Mouse (Mus musculus): Measurements from ENCODE around the gene Inca1. TPM values are rescaled to one million over a fixed set of nuclear protein-coding genes. Genes with fewer than 3 reads are reported as not detected.

Inca1 gene
- polyA plus RNA-seq, 1 experiment: 19.6 TPM

GRCm38 (mm10) chr11:70721072-70721471 lies 21.1 kb upstream of the Inca1 start:
- no peaks in the 10 kb centered on the region for H3K36me3 ChIP-seq (ENCODE audit: control insufficient read depth, insufficient read depth, low read length)
- no peaks in the 10 kb centered on the region for H3K27me3 ChIP-seq (ENCODE audit: control insufficient read depth, insufficient read depth, low read length)
- TF ChIP-seq POLR2A (IDR thresholded peaks at IDR 0.05; ENCODE audit: control insufficient read depth, low read depth, low read length) (no peak), CTCF (IDR thresholded peaks at IDR 0.05; ENCODE audit: control insufficient read depth, insufficient read depth, insufficient replicate concordance, low read depth, low read length) (no peak)
- H3K4me3 ChIP-seq (ENCODE audit: control insufficient read depth, low read depth, low read length): no peak overlapping the region
- H3K4me1 ChIP-seq (ENCODE audit: control insufficient read depth, insufficient read depth, low read length): no peaks in the 10 kb centered on the region
- H3K27ac ChIP-seq (ENCODE audit: control insufficient read depth, insufficient read depth, low read depth, low read length): no peak overlapping the region

- Histone ChIP-seq H3K4me3 (ENCODE audit: control insufficient read depth, low read depth, low read length) (no peak overlapping the region), H3K4me1 (ENCODE audit: control insufficient read depth, insufficient read depth, low read length) (no peaks in the 10 kb centered on the region), H3K36me3 (ENCODE audit: control insufficient read depth, insufficient read depth, low read length) (no peaks in the 10 kb centered on the region), H3K27me3 (ENCODE audit: control insufficient read depth, insufficient read depth, low read length) (no peaks in the 10 kb centered on the region), H3K27ac (ENCODE audit: control insufficient read depth, insufficient read depth, low read depth, low read length) (no peak overlapping the region)
- TF ChIP-seq CTCF (IDR thresholded peaks at IDR 0.05; ENCODE audit: control insufficient read depth, insufficient read depth, insufficient replicate concordance, low read depth, low read length) (no peak), POLR2A (IDR thresholded peaks at IDR 0.05; ENCODE audit: control insufficient read depth, low read depth, low read length) (no peak)
Measured at GRCm38 (mm10) chr11:70720567-70720966, 20.6 kb upstream of the Inca1 start.

GRCm38 (mm10) chr11:70718481-70718880 lies 18.5 kb upstream of the Inca1 start:
- Histone ChIP-seq H3K36me3 (ENCODE audit: control insufficient read depth, insufficient read depth, low read length) (no peaks in the 10 kb centered on the region), H3K27ac (ENCODE audit: control insufficient read depth, insufficient read depth, low read depth, low read length) (no peak overlapping the region), H3K27me3 (ENCODE audit: control insufficient read depth, insufficient read depth, low read length) (no peaks in the 10 kb centered on the region), H3K4me1 (ENCODE audit: control insufficient read depth, insufficient read depth, low read length) (no peaks in the 10 kb centered on the region), H3K4me3 (ENCODE audit: control insufficient read depth, low read depth, low read length) (no peak overlapping the region)
- no peak for TF ChIP-seq POLR2A (IDR thresholded peaks at IDR 0.05; ENCODE audit: control insufficient read depth, low read depth, low read length)

GRCm38 (mm10) chr11:70715832-70716231 lies 15.9 kb upstream of the Inca1 start:
- TF ChIP-seq POLR2A (IDR thresholded peaks at IDR 0.05; ENCODE audit: control insufficient read depth, low read depth, low read length) (no peak), CTCF (IDR thresholded peaks at IDR 0.05; ENCODE audit: control insufficient read depth, insufficient read depth, insufficient replicate concordance, low read depth, low read length) (no peak)
- Histone ChIP-seq H3K4me3 (ENCODE audit: control insufficient read depth, low read depth, low read length) (no peak overlapping the region), H3K27ac (ENCODE audit: control insufficient read depth, insufficient read depth, low read depth, low read length) (no peak overlapping the region), H3K4me1 (ENCODE audit: control insufficient read depth, insufficient read depth, low read length) (no peaks in the 10 kb centered on the region), H3K27me3 (ENCODE audit: control insufficient read depth, insufficient read depth, low read length) (no peaks in the 10 kb centered on the region), H3K36me3 (ENCODE audit: control insufficient read depth, insufficient read depth, low read length) (no peaks in the 10 kb centered on the region)

- H3K27ac ChIP-seq (ENCODE audit: control insufficient read depth, insufficient read depth, low read depth, low read length): no peak overlapping the region
- H3K27me3 ChIP-seq (ENCODE audit: control insufficient read depth, insufficient read depth, low read length): no peaks in the 10 kb centered on the region
- no peaks in the 10 kb centered on the region for H3K4me1 ChIP-seq (ENCODE audit: control insufficient read depth, insufficient read depth, low read length)
- H3K36me3 ChIP-seq (ENCODE audit: control insufficient read depth, insufficient read depth, low read length): no peaks in the 10 kb centered on the region
- no peak for TF ChIP-seq CTCF (IDR thresholded peaks at IDR 0.05; ENCODE audit: control insufficient read depth, insufficient read depth, insufficient replicate concordance, low read depth, low read length)
- no peak overlapping the region for H3K4me3 ChIP-seq (ENCODE audit: control insufficient read depth, low read depth, low read length)
Measured at GRCm38 (mm10) chr11:70713222-70713621, 13.3 kb upstream of the Inca1 start.

- TF ChIP-seq POLR2A (IDR thresholded peaks at IDR 0.05; ENCODE audit: control insufficient read depth, low read depth, low read length): no peak
- no peak for TF ChIP-seq CTCF (IDR thresholded peaks at IDR 0.05; ENCODE audit: control insufficient read depth, insufficient read depth, insufficient replicate concordance, low read depth, low read length)
- H3K36me3 ChIP-seq (ENCODE audit: control insufficient read depth, insufficient read depth, low read length): no peaks in the 10 kb centered on the region; the same call in 1 of the 2 replicates
- H3K4me3 ChIP-seq (ENCODE audit: control insufficient read depth, low read depth, low read length): no peak overlapping the region
- no peaks in the 10 kb centered on the region for H3K4me1 ChIP-seq (ENCODE audit: control insufficient read depth, insufficient read depth, low read length)
- no peaks in the 10 kb centered on the region for H3K27me3 ChIP-seq (ENCODE audit: control insufficient read depth, insufficient read depth, low read length)
- H3K27ac ChIP-seq (ENCODE audit: control insufficient read depth, insufficient read depth, low read depth, low read length): no peak overlapping the region
Measured at GRCm38 (mm10) chr11:70711026-70711425, 11.1 kb upstream of the Inca1 start.

GRCm38 (mm10) chr11:70706127-70706526 lies 6.2 kb upstream of the Inca1 start:
- H3K4me3 ChIP-seq (ENCODE audit: control insufficient read depth, low read depth, low read length): no peak overlapping the region
- no peaks in the 10 kb centered on the region; the same call in 1 of the 2 replicates for H3K36me3 ChIP-seq (ENCODE audit: control insufficient read depth, insufficient read depth, low read length)
- no peak overlapping the region for H3K27ac ChIP-seq (ENCODE audit: control insufficient read depth, insufficient read depth, low read depth, low read length)
- peaks cover 6% of the 10 kb centered on the region for H3K4me1 ChIP-seq (ENCODE audit: control insufficient read depth, insufficient read depth, low read length)
- H3K27me3 ChIP-seq (ENCODE audit: control insufficient read depth, insufficient read depth, low read length): no peaks in the 10 kb centered on the region
- TF ChIP-seq CTCF (IDR thresholded peaks at IDR 0.05; ENCODE audit: control insufficient read depth, insufficient read depth, insufficient replicate concordance, low read depth, low read length) (no peak), POLR2A (IDR thresholded peaks at IDR 0.05; ENCODE audit: control insufficient read depth, low read depth, low read length) (no peak)

GRCm38 (mm10) chr11:70702781-70703180 lies 2.8 kb upstream of the Inca1 start:
- H3K27me3 ChIP-seq (ENCODE audit: control insufficient read depth, insufficient read depth, low read length): no peaks in the 10 kb centered on the region
- no peak overlapping the region for H3K4me3 ChIP-seq (ENCODE audit: control insufficient read depth, low read depth, low read length)
- no peak overlapping the region for H3K27ac ChIP-seq (ENCODE audit: control insufficient read depth, insufficient read depth, low read depth, low read length)
- no peak for TF ChIP-seq CTCF (IDR thresholded peaks at IDR 0.05; ENCODE audit: control insufficient read depth, insufficient read depth, insufficient replicate concordance, low read depth, low read length)
- TF ChIP-seq POLR2A (IDR thresholded peaks at IDR 0.05; ENCODE audit: control insufficient read depth, low read depth, low read length): no peak
- H3K4me1 ChIP-seq (ENCODE audit: control insufficient read depth, insufficient read depth, low read length): peaks cover 11% of the 10 kb centered on the region
- H3K36me3 ChIP-seq (ENCODE audit: control insufficient read depth, insufficient read depth, low read length): no peaks in the 10 kb centered on the region; the same call in 1 of the 2 replicates

All from testis, adult 2 months (tissue).